Mouse (Mus musculus): ENCODE measurements around the gene Reep3. TPM values are rescaled to one million over a fixed set of nuclear protein-coding genes. Genes with fewer than 3 reads are reported as not detected.
"Not testable (repeated sequence)": the region's sequence is repeated elsewhere in the genome, so short reads cannot be mapped to it uniquely, and the experiment has no call there.

Gene Reep3
- polyA plus RNA-seq, 1 experiment from 2014 or later, result 54.0 TPM

DNA sequence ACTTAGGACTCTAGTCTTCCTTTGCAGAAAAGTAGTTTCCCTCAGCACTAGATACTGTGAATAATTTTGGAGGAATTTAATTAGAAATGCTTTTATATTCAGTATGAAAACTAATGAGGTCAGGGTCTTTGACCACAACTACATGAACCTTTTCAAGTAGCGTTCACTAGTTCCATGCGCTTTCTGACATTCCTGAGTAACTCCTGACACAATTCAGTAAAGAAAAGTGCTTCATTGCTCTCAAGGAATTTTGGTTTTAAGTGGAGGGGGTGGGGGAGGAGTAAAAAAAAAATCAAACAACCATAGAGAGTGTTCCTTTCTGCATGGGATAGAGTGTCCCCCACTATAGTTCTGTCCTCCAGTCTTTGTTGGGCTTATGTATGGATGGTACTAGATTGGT lies 23.9 kb upstream of the Reep3 start:
- H3K9ac ChIP-seq, result no peak overlapping the region
- H3K4me1 ChIP-seq, result peaks cover 20% of the 10 kb centered on the region
- H3K36me3 ChIP-seq, result no peaks in the 10 kb centered on the region
- no peaks in the 10 kb centered on the region for H3K9me3 ChIP-seq (replicated peaks)
- H3K4me2 ChIP-seq (replicated peaks), result no peak overlapping the region
- no peak for ATAC-seq (ENCODE audit: low FRiP score)
- H3K27me3 ChIP-seq, result no peaks in the 10 kb centered on the region
- no peak overlapping the region for H3K4me3 ChIP-seq
- H3K27ac ChIP-seq, result no peak overlapping the region
- 48% methylated on average over 2 of the region's 2 CpGs for WGBS

DNA sequence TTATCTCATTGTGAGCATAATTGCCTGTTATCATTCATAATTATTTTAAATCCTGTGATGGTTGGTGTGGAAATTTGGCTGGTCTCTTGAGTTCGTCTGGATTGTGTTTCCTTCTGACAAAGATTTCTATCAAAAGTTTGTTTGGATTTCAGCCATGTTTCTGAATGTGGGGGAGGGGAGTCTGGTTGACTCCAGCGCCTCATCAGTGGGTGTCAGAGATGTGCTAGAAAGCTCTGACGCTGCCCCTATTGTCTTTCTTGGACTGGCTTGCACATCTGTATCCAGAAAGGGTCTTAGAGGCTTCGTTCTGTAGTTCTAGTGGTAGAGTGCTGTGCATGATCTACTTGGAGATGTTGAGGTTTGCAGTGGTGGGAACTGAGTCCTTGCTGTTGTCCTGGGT lies 23.4 kb upstream of the Reep3 start:
- H3K27me3 ChIP-seq, result no peaks in the 10 kb centered on the region
- no peak for ATAC-seq (ENCODE audit: low FRiP score)
- H3K9me3 ChIP-seq (replicated peaks), result no peaks in the 10 kb centered on the region
- no peak overlapping the region for H3K4me2 ChIP-seq (replicated peaks)
- H3K4me3 ChIP-seq, result no peak overlapping the region
- 66% methylated on average over 4 of the region's 4 CpGs for WGBS
- no peak overlapping the region for H3K9ac ChIP-seq
- H3K36me3 ChIP-seq, result no peaks in the 10 kb centered on the region
- no peak overlapping the region for H3K27ac ChIP-seq
- H3K4me1 ChIP-seq, result peaks cover 25% of the 10 kb centered on the region

DNA sequence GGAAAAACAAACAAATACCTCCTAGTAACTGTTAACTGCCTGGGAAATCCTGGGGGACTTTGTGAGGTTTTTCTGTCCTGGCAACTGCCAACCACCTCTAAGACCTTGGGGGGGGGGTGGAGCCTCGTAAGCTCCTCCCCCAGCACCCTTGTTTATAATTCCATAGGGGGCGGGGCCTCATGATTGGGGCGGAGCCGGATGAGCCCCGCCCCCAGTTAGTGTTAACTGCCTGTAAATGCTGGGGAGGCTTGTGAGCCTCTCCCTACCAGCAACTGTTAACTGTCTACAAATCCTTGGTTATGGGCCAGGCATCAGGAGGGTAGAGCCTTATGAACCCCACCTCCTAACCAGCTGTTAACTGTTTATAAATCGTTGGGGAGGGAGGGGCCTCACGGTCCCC lies 22.5 kb upstream of the Reep3 start:
- Histone ChIP-seq H3K27me3 (no peaks in the 10 kb centered on the region), H3K9me3 (replicated peaks) (no peaks in the 10 kb centered on the region), H3K4me1 (peaks cover 30% of the 10 kb centered on the region), H3K9ac (no peak overlapping the region), H3K27ac (no peak overlapping the region), H3K36me3 (no peaks in the 10 kb centered on the region), H3K4me3 (no peak overlapping the region), H3K4me2 (replicated peaks) (no peak overlapping the region)
- WGBS, result 69% methylated on average over 7 of the region's 7 CpGs
- ATAC-seq (ENCODE audit: low FRiP score), result no peak

DNA sequence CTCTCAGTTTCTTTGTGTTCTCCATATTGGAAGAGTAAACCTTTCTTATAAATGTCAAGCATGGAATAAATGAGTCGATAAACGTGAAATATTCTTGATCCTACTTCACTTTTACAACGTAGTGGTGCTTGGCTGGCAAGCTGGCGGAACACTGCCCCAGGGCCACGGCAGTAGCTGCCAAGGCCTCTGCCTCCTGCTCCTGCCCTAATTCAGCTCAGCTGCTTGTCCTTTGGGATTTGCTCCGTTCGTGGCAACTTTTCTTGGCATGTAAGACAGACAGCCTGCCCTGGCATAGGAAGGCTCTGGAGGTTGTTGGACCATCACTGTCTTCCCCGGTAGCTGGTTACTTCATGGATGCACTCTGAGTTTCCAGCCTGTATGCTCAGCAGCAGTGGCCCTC lies 19.5 kb upstream of the Reep3 start:
- Histone ChIP-seq H3K4me3 (no peak overlapping the region), H3K4me2 (replicated peaks) (no peak overlapping the region), H3K27me3 (no peaks in the 10 kb centered on the region), H3K9ac (no peak overlapping the region), H3K36me3 (no peaks in the 10 kb centered on the region), H3K4me1 (peaks cover 29% of the 10 kb centered on the region), H3K27ac (0 out of 2 replicates have a peak overlapping the region, but pooled peaks have one; percentile 12), H3K9me3 (replicated peaks) (no peaks in the 10 kb centered on the region)
- 62% methylated on average over 8 of the region's 8 CpGs for WGBS
- no peak for ATAC-seq (ENCODE audit: low FRiP score)

DNA sequence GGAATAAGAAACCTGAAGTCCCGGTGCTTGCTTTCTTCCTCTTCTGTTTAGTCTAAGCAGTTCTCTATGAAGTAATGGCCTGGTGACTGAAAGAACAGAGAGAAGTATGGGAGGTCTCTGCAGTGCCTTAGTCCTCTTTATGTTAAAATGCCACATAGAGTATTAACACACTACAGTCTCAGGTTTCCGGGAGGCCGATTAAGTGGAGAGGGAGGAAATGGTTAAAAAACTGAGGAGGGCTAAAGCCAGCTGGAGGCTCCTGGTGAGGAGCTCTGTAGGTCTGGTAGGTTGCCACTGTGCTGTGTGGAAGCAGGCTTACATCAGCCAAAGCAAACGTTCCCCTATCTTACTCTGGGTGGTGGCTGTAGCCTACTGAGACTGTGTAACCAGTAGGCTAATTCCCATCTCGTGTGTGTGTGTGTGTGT lies 18.9 kb upstream of the Reep3 start:
- Histone ChIP-seq H3K27ac (peak overlapping the region; percentile 52; the same call in 1 of the 2 replicates), H3K36me3 (no peaks in the 10 kb centered on the region), H3K9ac (no peak overlapping the region), H3K4me3 (no peak overlapping the region), H3K4me2 (replicated peaks) (no peak overlapping the region), H3K4me1 (peaks cover 33% of the 10 kb centered on the region), H3K27me3 (no peaks in the 10 kb centered on the region), H3K9me3 (replicated peaks) (no peaks in the 10 kb centered on the region)
- 36% methylated on average over 5 of the region's 5 CpGs for WGBS
- ATAC-seq (ENCODE audit: low FRiP score), result peak; percentile 42; the same call in 1 of the 2 replicates

DNA sequence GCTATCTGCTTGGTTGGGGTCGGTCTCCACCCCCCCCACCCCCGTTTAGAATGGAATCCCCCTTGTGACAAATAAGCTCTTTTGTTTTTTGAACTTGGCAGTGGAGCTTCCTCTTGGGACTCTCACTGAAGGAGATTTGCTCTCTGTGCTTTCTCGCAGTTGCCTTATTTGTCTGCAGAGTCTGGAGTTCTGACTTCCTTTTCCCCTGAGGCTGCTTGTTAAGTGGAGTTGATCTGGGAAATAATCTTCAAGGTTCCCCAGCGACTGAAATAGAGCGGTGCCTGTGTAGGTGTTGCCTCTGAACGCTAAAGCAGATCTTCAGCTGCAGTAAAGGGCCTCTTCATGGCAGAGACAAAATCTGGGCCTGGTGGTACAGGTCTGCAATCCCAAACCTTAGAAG lies 18.4 kb upstream of the Reep3 start:
- H3K4me1 ChIP-seq, result peaks cover 34% of the 10 kb centered on the region
- H3K9ac ChIP-seq, result no peak overlapping the region
- H3K4me2 ChIP-seq (replicated peaks), result no peak overlapping the region
- WGBS, result 27% methylated on average over 6 of the region's 6 CpGs
- H3K9me3 ChIP-seq (replicated peaks), result no peaks in the 10 kb centered on the region
- H3K4me3 ChIP-seq, result no peak overlapping the region
- H3K27me3 ChIP-seq, result no peaks in the 10 kb centered on the region
- peak overlapping the region; percentile 52; the same call in 1 of the 2 replicates for H3K27ac ChIP-seq
- no peaks in the 10 kb centered on the region for H3K36me3 ChIP-seq
- no peak for ATAC-seq (ENCODE audit: low FRiP score)

DNA sequence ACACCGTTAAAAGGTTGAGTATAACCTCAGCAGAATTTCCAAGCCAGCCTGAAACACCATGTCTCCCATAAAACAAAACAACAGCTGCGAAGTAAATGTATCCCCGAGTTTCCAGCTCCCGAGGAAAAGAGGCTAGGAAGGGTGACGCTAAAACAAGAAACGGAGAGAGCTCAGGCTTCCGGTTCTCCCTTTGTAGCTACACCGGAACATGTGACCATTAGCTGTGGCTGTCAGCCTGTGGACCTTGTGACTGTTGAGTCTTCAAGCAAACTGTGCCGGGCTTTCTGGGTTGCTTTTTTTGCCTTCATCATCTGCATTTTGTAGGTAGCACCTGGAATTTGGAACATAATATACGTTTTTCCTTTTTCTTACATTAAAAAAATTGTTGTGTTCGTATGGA lies 17.1 kb upstream of the Reep3 start:
- Histone ChIP-seq H3K9ac (no peak overlapping the region), H3K27me3 (no peaks in the 10 kb centered on the region), H3K4me2 (replicated peaks) (no peak overlapping the region), H3K9me3 (replicated peaks) (no peaks in the 10 kb centered on the region), H3K4me3 (no peak overlapping the region), H3K4me1 (peaks cover 37% of the 10 kb centered on the region), H3K36me3 (no peaks in the 10 kb centered on the region), H3K27ac (no peak overlapping the region)
- 91% methylated on average over 11 of the region's 11 CpGs for WGBS
- no peak for ATAC-seq (ENCODE audit: low FRiP score)

DNA sequence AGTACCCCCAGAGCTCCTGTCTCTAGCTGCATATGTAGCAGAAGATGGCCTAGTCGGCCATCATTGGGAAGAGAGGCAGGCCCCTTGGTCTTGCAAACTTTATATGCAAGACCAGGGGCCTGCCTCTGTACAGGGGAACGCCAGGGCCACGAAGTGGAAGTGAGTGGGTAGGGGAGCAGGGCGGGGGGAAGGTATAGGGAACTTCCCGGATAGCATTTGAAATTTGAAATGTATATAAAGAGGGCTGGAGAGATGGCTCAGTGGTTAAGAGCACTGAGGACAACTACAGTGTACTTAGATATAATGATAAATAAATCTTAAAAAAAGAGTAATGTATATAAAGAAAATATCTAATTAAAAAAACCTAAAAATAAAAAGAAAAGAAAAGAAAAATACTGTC lies 16.2 kb upstream of the Reep3 start:
- not testable (repeated sequence) for ATAC-seq (ENCODE audit: low FRiP score); H3K9ac ChIP-seq; H3K4me3 ChIP-seq; H3K27ac ChIP-seq; H3K9me3 ChIP-seq (replicated peaks); H3K4me2 ChIP-seq (replicated peaks); H3K36me3 ChIP-seq; H3K27me3 ChIP-seq
- WGBS, result 87% methylated on average over 5 of the region's 5 CpGs
- H3K4me1 ChIP-seq, result peaks cover 42% of the 10 kb centered on the region

DNA sequence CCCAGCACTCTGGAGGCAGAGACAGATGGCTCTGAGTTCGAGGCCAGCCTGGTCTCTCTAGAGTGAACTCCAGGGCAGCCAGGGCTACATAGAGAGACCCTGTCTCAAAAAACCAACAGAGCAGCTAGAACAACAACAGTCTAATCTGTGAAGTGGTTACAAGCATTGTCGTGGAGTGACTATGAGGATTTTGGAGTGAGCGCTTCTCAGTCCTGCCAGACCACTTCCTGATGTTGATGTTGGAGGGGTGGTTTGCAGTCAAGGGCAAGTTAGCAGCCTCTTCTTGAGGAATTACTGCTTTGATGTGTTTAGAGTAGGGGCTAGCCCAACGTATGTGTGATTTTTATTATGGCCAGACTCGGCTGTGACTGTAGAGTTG lies 15.0 kb upstream of the Reep3 start:
- WGBS, result 85% methylated on average over 5 of the region's 5 CpGs
- Histone ChIP-seq H3K4me2 (replicated peaks) (no peak overlapping the region), H3K4me3 (no peak overlapping the region), H3K9ac (no peak overlapping the region), H3K4me1 (peaks cover 54% of the 10 kb centered on the region), H3K9me3 (replicated peaks) (no peaks in the 10 kb centered on the region), H3K27ac (no peak overlapping the region), H3K27me3 (no peaks in the 10 kb centered on the region), H3K36me3 (no peaks in the 10 kb centered on the region)
- no peak for ATAC-seq (ENCODE audit: low FRiP score)

DNA sequence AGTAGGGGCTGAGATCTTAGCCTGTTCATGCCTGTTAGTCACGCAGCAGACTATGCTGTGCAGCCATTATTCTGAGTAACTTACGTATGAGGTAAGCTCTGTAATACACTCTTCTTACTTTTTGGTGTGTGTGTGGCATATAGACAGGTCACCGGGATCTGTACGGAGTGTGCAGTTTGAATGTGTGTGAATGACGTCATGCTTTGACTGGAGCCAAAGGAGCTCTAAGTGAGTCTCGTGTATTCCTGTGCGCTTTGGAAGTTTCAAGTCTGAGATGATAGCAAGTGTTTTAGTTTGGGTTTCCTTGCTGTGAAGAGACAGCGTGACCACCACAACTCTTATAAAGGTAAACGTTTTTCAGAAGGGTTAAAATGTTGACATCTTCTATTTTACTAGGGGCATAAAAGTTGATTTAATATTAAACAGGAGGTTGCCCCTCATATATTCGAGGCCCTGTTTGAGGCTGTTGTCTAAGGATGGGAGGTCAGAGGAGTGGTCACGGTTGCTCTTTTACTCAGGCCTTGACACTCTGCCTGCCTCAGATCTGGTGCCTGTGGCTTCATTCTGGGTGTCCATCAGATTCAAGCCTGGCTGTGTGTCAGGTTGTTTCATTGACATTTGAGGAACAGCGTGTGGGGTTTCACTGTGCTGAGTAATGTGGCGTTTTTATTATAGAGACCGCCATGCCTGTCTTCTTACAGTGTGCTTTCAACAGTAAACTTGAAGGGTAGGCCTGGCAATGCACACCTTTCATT lies 14.5 kb upstream of the Reep3 start:
- Histone ChIP-seq H3K9me3 (replicated peaks) (no peaks in the 10 kb centered on the region), H3K9ac (no peak overlapping the region), H3K36me3 (no peaks in the 10 kb centered on the region), H3K27ac (no peak overlapping the region), H3K4me2 (replicated peaks) (no peak overlapping the region), H3K4me3 (no peak overlapping the region), H3K4me1 (peaks cover 56% of the 10 kb centered on the region), H3K27me3 (no peaks in the 10 kb centered on the region)
- 68% methylated on average over 14 of the region's 14 CpGs for WGBS
- no peak for ATAC-seq (ENCODE audit: low FRiP score)

DNA sequence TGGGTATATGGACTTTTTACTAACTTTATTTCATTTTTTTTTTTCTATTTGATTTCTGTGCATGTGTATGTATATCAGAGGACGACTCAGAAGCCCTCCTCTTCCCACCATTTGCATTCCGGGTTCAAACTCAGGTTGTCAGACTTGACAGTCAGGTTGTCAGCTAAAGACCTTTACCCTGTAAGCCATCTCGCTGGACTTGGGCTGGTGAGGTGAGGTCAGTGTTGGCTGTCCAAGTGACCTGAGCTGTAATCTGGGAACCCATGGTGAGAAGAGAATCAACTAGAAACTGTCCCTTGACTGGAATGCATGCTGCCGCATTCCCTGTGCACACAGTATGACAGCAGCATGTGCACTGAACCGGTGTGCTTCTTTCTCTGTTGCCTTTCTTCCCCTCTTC lies 12.9 kb upstream of the Reep3 start:
- WGBS, result 87% methylated on average over 5 of the region's 5 CpGs
- no peak for ATAC-seq (ENCODE audit: low FRiP score)
- no peak overlapping the region for H3K27ac ChIP-seq
- no peak overlapping the region for H3K9ac ChIP-seq
- no peak overlapping the region for H3K4me3 ChIP-seq
- no peaks in the 10 kb centered on the region for H3K9me3 ChIP-seq (replicated peaks)
- H3K27me3 ChIP-seq, result no peaks in the 10 kb centered on the region
- H3K4me2 ChIP-seq (replicated peaks), result no peak overlapping the region
- H3K4me1 ChIP-seq, result peaks cover 56% of the 10 kb centered on the region
- no peaks in the 10 kb centered on the region for H3K36me3 ChIP-seq

DNA sequence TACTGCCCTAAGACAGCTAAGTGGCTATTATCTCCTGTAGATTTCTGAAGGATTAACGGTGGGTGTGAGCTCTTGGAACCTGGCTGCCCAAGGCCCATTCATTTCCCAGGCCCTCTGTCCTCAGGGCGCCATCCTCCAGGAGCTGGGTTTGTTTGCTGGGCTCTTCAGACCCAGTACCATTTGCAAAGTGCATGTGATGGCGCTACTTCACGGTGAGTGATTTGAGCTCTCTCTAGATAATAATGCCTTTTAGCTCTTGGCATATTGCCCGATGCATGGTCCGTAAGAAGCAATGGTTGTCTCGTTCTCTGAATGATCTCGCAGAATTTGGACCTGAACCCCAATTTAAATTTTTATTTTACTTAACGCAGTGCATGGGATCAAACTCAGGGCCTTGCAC lies 11.4 kb upstream of the Reep3 start:
- H3K27ac ChIP-seq, result no peak overlapping the region
- no peaks in the 10 kb centered on the region for H3K27me3 ChIP-seq

DNA sequence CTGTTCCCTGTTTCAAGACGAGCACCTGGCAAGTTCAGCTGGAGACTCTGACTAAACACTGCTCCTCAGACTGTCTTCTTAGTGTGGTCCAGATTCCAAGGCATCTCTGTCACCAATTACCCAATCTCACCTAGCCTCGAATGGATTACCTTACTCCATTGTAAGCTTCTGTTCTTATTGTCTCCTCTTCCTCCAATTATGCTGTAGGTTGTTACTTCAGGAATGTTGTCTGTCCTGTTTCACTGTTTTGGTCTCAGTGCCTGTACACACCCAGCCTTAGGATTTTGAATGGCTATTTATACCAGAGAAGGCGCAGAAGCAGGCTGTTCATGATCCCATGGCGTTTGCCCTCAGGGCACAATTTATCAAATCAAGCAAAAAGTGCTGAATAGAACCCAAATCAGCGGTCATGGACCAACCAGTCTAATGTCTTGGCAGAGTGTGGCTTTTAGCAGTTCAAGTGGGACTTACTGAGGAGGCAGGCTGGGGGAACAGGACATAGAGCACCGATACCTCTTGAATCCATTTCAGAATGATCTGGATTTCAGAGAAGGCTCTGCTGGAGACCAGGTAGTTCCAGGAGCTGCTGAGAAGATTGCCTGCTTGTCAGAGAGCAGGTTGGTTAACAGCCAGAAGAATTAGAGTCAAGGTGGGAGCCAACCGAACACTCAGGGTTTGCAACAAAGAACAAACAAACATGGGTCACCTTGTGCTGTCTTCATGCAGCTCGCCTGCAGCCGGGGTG lies 10.4 kb upstream of the Reep3 start:
- Histone ChIP-seq H3K27ac (no peak overlapping the region), H3K4me2 (replicated peaks) (no peak overlapping the region), H3K4me3 (no peak overlapping the region), H3K4me1 (peaks cover 79% of the 10 kb centered on the region), H3K9ac (no peak overlapping the region), H3K36me3 (no peaks in the 10 kb centered on the region), H3K27me3 (no peaks in the 10 kb centered on the region), H3K9me3 (replicated peaks) (no peaks in the 10 kb centered on the region)
- no peak for ATAC-seq (ENCODE audit: low FRiP score)
- 70% methylated on average over 9 of the region's 9 CpGs for WGBS

More for the DNA sequence above, 11.4 kb upstream of the Reep3 start:
- no peaks in the 10 kb centered on the region for H3K36me3 ChIP-seq
- H3K4me2 ChIP-seq (replicated peaks), result no peak overlapping the region
- peaks cover 72% of the 10 kb centered on the region for H3K4me1 ChIP-seq
- ATAC-seq (ENCODE audit: low FRiP score), result no peak; the same call in 1 of the 2 replicates
- H3K4me3 ChIP-seq, result no peak overlapping the region
- H3K9ac ChIP-seq, result no peak overlapping the region
- 58% methylated on average over 9 of the region's 9 CpGs for WGBS
- no peaks in the 10 kb centered on the region for H3K9me3 ChIP-seq (replicated peaks)
